Mouse (Mus musculus): ENCODE measurements at regions not wholly inside any gene's neighbourhood (a gene's known extent, or its start where the extent isn't known, plus 50 kb on each side); places are given as distances from the start of the nearest gene placed in this dataset.

DNA sequence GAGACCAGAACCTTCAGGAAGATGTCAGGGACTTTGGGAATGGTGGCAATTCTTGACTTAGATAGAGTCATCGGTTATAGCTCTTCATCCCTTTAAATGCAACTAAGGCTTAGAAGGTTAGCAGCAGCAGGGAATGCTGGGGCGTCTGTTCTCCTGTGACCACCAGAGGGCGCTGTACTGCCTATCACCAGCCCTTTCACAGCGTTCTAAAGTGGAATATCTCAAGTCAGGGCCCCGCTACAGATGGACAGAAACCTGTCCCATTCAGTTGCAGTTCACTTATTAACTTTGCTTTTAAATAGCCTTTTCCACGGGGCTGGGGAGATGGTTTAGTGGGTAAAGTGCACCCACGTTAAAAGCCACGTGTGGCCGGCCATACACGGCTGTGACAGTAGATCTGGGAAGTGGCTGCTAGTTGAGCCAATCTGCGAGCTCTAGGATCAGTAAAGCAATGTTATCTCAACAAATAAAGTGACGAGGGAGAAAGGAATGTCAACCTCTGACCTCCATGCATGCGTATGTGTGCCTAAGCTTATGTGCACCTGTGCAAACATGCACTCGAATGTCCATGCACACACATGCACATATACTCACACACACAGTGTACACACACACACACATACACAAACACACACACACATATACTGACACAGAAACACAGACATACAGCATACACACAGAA, 104.3 kb downstream of the Fam168b start:
- DNase-seq (ENCODE audit: low spot score in 2 of 2) = peak; percentile 58 to 85

DNA sequence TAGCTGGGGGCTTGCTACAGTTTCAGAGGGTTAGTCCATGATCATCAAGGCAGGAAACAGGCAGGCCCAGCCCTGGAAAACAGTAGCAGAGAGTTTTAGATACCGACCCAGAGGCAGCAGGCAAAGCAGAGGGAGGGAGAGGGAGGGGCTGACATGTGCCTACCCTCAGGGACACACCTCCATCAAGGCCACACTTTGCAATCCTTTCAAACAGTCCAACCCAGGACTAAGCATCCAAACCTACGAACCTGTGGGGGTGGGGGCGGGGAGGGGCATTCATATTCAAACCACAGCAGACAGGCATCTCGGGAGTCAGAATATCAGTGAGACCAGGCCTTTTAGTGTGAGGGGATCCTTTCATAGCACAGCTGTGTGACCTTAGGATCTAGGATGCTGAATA, 103.2 kb downstream of the Fam168b start:
- DNase-seq (ENCODE audit: low spot score in 2 of 2) = no peak

DNA sequence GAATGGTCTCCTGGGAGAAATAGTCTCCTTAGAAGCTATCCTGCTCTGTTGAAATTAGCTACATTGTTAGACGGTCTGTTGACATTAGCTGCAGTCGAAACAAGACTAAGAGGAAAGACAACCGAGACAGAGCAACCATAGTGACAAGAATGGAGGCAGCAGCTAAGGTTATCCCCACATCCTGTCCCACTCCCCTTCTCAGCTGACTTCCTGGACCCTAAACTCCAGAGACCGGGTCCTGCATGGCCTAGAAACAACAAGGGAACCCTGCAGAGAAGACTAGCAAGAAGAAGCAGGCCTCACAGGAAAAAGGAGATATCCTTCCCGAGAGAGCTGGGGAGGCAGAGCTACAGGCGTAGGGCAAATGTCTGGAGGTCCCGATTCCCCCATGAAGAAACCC, 102.0 kb downstream of the Fam168b start:
- no peak for DNase-seq (ENCODE audit: low spot score in 2 of 2)

DNA sequence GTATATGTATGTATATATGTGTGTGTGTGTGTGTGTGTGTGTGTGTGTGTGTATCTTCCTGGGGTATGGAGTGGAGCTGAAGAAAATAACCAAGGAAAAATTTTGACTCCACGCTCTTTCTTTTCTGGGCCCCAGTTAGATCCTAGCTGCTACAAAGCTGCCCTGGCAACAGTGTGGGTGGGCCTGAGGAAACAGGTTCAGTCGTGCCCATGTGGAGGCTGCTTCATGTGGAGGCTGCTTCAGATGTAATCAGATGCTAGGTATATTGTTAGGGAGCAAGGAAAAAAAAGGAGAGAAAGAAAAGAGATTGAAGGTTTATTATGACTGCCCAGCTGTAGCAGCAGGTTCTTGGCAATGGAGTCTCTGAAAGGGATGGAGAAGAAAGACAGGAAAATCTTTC, 100.6 kb downstream of the Fam168b start:
- no peak for DNase-seq (ENCODE audit: low spot score in 2 of 2)

- no peak for DNase-seq (ENCODE audit: low spot score in 2 of 2)
Observed at GRCm38 (mm10) chr1:34745881-34746280, 97.0 kb downstream of the Fam168b start.

GRCm38 (mm10) chr1:34749161-34750040, 93.5 kb downstream of the Fam168b start:
- DNase-seq (ENCODE audit: low spot score in 2 of 2) = peak in 1 of 2 experiments; percentile 46

DNA sequence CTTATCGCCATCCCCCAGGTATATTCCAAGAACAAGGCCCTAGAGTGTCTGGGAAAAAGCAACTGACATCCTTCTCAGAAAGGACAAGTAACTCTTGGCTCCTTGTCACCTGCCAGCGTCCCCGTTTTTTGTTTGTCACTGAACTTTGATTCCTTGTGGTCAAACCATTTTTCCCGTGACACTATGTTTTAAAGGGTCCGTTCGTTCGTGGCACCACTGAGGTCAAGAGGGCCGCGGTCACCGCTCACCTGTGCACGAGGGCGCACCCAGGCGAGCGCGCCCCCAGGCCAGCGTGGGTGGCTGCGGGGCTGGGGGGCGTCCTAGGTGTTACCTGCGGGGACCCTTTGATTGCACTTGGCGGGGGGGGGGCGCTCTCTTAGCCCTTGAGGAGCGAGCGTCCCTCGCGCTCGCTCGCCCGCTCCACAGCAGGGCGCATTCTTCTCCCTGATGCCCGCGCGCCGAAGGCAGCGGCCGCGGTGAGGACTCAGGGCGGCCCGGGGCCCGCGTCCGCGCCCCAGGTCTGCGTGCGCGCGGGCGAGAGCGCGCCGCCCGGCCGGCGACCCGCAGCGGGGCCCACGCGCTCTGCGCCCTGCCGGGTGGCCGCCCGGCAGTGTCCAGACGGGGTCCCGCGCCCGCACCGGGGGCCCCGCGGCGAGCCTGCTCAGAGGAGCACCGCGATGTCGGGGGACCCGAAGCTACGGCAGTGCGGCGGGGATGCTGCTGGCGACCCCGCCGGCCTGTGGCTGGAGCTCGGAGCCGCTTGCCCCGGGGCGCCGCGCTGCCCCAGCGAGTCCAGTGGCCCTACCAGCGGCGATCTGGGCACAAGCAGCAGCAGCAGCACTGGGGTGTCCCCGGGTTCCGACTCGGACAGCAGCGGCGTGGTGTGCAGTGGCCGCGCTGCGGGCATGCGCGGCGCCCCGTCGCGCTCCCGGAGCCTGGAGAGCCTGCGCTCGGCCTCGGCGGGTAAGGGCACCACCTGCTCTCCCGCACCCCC, 92.5 kb downstream of the Fam168b start:
- no peak for DNase-seq (ENCODE audit: low spot score in 2 of 2)

DNA sequence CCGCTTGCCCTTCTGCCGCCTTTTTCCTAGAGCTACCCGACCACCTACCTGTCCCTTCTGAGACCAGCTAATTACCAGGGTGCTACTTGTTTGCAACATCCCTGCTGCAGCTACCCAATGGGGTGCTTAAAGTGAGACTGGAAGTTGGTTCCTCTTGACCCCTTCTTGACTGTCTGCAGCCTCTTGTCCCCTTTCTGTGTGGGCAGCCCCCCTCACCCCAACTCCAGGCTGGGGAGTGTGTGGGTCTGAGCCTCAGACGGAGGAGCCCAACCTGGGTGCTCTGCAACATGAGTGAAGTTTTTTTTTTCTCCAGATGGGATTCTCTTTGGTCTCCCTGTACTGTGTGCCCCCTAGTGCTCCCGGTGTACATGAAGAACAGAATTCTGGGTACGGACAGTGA, 91.7 kb downstream of the Fam168b start:
- no peak for DNase-seq (ENCODE audit: low spot score in 2 of 2)

DNA sequence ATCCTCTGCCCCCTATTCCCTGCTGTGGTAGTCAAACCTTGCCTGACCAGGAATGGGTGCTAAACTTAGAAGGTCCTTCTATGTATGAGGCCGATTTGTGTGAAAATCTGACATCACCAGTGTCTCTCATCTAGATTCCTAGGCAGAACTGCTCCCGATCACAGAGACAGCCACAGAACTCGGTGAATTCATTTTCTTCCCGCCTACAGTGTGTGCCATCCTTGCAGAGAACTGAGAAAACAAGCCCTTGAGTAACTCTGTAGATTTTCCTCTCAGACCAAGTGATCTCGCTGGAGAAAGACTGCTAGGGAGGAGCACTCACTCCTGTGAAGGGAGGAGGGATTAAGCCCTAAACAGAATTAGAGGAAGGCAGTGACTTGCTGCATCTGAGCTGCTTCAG, 89.3 kb downstream of the Fam168b start:
- no peak for DNase-seq (ENCODE audit: low spot score in 2 of 2)

- no peak for DNase-seq (ENCODE audit: low spot score in 2 of 2)
Observed at GRCm38 (mm10) chr1:34760547-34760946, 82.3 kb downstream of the Fam168b start.

- DNase-seq (ENCODE audit: low spot score in 2 of 2) = no peak
Observed at GRCm38 (mm10) chr1:34761436-34761835, 81.4 kb downstream of the Fam168b start.

DNA sequence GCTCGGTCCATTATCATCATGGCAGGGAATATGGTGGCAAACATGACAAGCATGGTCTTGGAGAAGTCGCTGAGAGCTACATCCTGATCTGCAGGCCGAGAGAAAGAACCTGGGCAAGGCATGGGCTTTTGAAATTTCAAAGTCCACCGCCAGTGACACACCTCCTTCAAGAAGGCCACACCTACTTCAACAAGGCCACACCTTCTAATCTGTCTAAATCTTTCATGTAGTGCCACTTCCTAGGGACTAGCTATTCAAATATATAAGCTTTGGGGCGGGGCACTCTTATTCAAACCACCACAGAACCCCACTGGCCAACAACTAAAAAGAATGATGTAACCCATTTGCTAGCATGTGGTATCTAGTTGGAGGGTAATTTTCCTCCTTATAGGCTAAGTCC, 81.0 kb downstream of the Fam168b start:
- DNase-seq (ENCODE audit: low spot score in 2 of 2) = no peak
